Mouse (Mus musculus): Measurements from ENCODE around the gene Rdh16f1.

DNA sequence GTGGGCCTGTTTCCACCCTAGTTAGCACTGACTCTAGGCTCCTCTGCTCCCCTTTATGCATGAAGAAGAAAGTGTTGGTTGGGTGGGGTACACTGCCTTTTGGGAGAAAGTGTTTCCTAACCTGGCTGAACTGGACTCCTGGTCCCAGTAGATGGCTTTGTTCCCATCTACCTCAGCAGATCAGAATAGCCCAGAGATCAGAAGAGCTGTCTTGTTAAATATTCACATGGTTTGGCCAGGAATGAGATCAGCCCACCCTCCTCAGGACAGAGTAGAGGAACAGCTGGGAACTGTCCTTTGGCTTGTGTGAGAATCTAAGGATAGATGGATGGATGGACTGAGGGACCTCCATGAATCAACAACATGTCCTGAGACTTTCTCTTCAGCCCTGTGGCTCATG is 56.3 kb downstream of the Rdh16f1 start:
- TF ChIP-seq POLR2A (IDR thresholded peaks at IDR 0.05; ENCODE audit: control insufficient read depth, extremely low read depth, insufficient read depth, low read length, poor library complexity) = no peak
- TF ChIP-seq CTCF (IDR thresholded peaks at IDR 0.05; ENCODE audit: borderline replicate concordance, control insufficient read depth, extremely low read depth, insufficient read depth, low read length, poor library complexity) = no peak

Data from thymus, adult 2 months (tissue).